Mouse (Mus musculus) spleen, embryonic (tissue): ENCODE results near the gene Nat8f5.
"Not testable (repeated sequence)": the region's sequence is repeated elsewhere in the genome, so short reads cannot be mapped to it uniquely, and the experiment has no call there.

ENCODE experiments used
- CTCF ChIA-PET: fragments of 350-600 bp; sonication (Branson Sonifier 250); formaldehyde crosslinking; loops from one replicate; lab custom pipeline; 2022; lab: Charles Lee

The Nat8f5 gene

DNA sequence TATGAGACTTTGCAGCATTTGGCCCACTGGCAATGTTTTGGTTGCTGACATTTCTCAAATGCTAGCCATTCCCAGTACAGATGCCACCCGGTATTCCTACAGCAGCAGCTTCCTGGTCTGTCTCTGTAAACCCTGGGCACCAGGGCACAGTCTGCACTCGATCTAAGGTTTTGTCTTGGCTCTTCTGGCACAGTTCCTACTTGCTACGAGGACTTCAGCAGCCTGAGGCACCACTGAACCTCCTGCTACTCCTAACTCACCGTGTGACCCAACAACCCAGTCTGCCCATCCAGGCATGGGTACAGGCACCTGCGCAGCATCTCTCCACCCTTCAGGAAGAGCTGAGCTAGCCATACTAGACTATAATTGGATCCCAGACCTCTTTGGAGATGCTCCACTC, 15.3 kb upstream of the Nat8f5 start:
- CTCF ChIA-PET: not testable (repeated sequence)

GRCm38 (mm10) chr6:85835104-85835503, 14.3 kb upstream of the Nat8f5 start:
- CTCF ChIA-PET: not testable (repeated sequence)

- CTCF ChIA-PET: not testable (repeated sequence)
These were observed 13.8 kb upstream of the Nat8f5 start for GRCm38 (mm10) chr6:85834504-85835100.

- CTCF ChIA-PET: no interaction called here
These were observed 11.1 kb upstream of the Nat8f5 start, which contains the start of gene Nat8 for GRCm38 (mm10) chr6:85831796-85832321. Gene Nat8 (minus strand): TSS chr6:85832082.

DNA sequence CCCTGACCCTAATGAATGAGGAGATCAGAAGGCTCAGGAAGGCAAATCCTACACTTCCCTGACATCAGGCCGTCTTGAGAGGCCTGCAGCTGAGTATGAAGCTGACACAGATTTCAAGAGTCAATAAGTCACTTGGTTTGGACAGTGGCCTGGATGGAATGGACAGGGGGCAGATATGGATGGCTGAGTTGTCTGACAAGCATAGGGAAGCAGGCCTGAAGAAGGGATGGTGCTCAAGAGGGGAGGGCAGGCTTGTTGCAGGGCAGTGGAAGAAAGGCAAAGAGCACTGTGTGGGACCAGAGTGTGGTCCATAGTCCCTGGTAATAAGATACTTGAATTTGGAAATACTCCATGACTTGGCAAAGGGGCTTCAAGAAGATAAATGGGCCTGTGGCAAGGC, 8.7 kb upstream of the Nat8f5 start:
- CTCF ChIA-PET: no interaction called here

DNA sequence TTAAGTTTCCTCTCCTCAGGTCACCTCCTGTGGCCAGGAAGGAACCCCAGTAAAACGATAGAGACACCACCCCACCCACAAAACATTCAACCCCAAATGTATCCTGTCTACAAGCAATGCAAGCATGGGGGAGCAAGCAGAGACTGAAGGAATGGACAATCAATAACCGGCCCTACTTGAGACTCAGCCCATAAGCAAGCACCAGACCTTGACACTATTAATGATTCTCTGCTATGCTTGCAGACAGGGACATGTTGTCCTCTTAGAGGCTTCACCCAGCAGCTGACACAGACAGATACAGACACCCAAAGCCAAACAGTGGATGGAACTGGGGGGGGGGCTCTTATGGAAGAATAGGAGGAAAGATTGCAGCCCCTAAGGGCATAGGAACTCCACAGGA, 5.1 kb upstream of the Nat8f5 start:
- CTCF ChIA-PET: no interaction called here

- CTCF ChIA-PET: no interaction called here
These were observed 2.8 kb upstream of the Nat8f5 start for GRCm38 (mm10) chr6:85823382-85824090.

DNA sequence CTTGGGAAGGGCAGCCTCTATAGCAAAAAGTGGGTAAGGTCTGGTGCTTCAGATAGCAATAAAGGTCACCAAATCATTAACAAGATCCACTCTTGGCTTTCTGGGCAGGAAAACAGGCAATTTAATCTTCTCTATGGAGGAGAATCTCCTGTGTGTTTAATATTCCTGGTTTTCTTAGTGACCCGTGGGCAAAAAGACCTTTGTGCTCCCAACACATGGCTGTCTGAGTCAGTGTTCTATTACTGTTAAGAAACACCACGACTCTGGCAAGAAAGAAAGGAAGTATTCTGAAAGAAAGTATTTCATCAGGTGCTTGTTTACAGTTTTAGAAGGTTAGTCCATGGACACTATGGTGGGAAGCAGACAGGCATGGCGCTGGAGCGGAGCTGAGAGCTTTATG, 1.5 kb upstream of the Nat8f5 start:
- CTCF ChIA-PET: no interaction called here

DNA sequence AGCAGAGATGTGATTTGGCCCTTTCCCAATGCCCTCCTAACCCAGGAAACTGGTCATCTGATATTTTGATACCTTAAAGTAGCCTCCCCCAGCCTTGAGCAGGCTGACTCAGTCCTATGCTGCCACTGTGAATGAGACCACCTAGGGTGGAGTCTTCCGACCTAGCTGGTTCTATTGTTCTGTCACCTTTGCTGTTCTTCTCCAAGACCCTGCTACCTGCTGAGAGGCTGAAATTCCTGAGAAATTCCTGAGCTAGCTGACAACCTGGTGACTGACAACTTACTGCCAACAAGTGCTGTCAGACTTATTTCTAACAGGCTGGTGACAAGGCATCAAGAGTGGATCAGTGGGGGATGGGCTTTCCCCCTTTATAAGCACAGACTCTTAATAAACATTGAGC, 2.4 kb downstream of the Nat8f5 start:
- CTCF ChIA-PET: no interaction called here

DNA sequence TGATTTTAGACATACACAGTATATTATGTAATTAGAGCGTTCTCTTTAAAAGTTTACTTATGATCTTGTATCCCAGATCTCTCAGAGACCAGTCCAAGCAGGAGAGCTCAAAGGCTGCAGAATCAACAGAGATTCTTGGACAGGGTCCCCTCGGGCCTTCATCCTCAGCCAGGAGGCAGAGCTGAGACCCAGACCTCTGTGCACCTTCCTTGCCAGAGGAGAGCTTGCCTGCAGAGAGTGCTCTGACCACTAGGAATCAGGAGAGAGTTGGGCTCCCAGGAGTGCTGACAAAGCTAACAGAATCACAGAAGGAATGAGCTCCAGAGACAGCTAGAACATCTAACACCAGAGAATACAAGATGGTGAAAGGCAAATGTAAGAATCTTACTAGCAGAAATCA, 7.4 kb downstream of the Nat8f5 start:
- CTCF ChIA-PET: no interaction called here

- CTCF ChIA-PET: not testable (repeated sequence)
These were observed 9.7 kb downstream of the Nat8f5 start for GRCm38 (mm10) chr6:85810942-85811537.

GRCm38 (mm10) chr6:85810514-85810913, 10.3 kb downstream of the Nat8f5 start:
- CTCF ChIA-PET: not testable (repeated sequence)

GRCm38 (mm10) chr6:85809784-85810183, 11.0 kb downstream of the Nat8f5 start:
- CTCF ChIA-PET: not testable (repeated sequence)

- CTCF ChIA-PET: not testable (repeated sequence)
These were observed 17.6 kb downstream of the Nat8f5 start for GRCm38 (mm10) chr6:85803180-85803579.
